Mouse (Mus musculus): ENCODE measurements at regions not wholly inside any gene's neighbourhood (a gene's known extent, or its start where the extent isn't known, plus 50 kb on each side); places are given as distances from the start of the nearest gene placed in this dataset.

GRCm38 (mm10) chr3:47095288-47095687, 647.3 kb upstream of the Pabpc4l start:
- no peak for ATAC-seq
- no peak overlapping the region for H3K27ac ChIP-seq
- H3K4me1 ChIP-seq, result no peaks in the 10 kb centered on the region
- H3K4me2 ChIP-seq, result no peak overlapping the region
- no peaks in the 10 kb centered on the region for H3K9me3 ChIP-seq (replicated peaks)
- H3K4me3 ChIP-seq, result no peak overlapping the region
- no peaks in the 10 kb centered on the region for H3K27me3 ChIP-seq
- H3K9ac ChIP-seq, result no peak overlapping the region
- H3K36me3 ChIP-seq (ENCODE audit: poor library complexity, severe bottlenecking), result no peaks in the 10 kb centered on the region
- WGBS, result 89% methylated on average over 7 of the region's 7 CpGs

DNA sequence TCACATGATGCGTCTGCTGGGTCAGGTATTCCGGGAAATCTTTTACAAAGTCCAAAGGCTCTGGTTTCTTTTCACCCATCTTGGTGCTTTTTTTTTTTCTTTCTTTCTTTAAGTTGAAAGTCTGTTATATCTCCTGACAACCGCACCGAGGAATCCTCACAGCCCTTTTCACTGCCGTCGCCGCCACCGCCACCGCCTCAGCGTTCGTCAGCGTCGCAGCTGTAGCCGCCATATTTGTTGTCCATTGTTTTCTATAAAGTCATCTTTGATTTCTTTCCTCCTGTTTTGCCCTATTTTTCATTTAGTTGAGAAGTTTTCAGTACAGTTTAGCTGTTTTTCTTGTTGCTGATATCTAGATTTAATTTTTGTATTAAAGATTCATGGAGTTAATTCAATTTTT, 603.5 kb upstream of the Pabpc4l start:
- Histone ChIP-seq H3K4me3 (no peak overlapping the region), H3K4me1 (no peaks in the 10 kb centered on the region), H3K9me3 (replicated peaks) (no peaks in the 10 kb centered on the region), H3K4me2 (no peak overlapping the region), H3K9ac (no peak overlapping the region), H3K36me3 (ENCODE audit: poor library complexity, severe bottlenecking) (no peaks in the 10 kb centered on the region), H3K27me3 (no peaks in the 10 kb centered on the region), H3K27ac (no peak overlapping the region)
- ATAC-seq, result no peak
- 97% methylated on average over 14 of the region's 14 CpGs for WGBS

DNA sequence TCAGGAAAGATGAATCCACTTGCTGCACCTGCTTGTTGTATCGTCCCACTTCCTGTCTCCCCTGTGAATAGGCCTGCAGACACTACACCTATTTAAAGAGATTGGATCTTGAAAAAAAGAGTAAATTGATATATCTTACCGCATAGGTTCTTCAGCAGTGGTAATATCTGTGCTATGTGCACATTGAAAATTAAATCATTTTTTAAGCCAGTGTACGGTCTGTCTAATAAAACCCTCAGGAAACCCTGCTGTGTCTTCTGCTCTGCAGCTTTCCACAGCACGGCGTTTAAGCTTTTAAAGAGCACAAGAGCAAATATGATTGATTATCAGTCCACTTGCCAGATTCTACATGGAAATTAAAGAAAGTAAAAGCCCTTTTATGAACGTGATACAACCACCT, 577.7 kb upstream of the Pabpc4l start:
- no peaks in the 10 kb centered on the region for H3K9me3 ChIP-seq (replicated peaks)
- H3K4me2 ChIP-seq, result no peak overlapping the region
- H3K4me3 ChIP-seq, result no peak overlapping the region
- no peaks in the 10 kb centered on the region for H3K36me3 ChIP-seq (ENCODE audit: poor library complexity, severe bottlenecking)
- no peaks in the 10 kb centered on the region for H3K27me3 ChIP-seq
- 80% methylated on average over 6 of the region's 6 CpGs for WGBS
- H3K4me1 ChIP-seq, result no peaks in the 10 kb centered on the region
- H3K9ac ChIP-seq, result no peak overlapping the region
- no peak for ATAC-seq
- no peak overlapping the region for H3K27ac ChIP-seq

DNA sequence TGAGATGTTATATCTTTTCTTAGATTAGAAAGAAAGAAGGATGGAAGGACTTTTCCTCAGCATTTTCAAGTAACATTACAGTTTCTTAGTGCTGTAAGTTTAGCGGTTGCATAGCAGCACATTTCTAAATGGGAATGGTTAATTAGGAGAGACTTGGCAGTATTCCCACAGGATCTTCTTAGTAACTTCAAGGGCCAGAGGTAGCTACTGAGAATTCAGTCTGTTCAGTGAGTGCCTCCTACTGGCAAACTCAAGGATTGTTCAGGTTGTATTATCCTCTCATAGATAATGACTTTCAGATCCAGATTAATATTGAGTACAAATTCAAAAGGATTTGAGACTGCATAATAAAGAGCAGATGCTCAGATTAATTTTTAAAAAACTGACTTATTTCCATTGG, 571.3 kb upstream of the Pabpc4l start:
- Histone ChIP-seq H3K27me3 (no peaks in the 10 kb centered on the region), H3K4me3 (no peak overlapping the region), H3K27ac (no peak overlapping the region), H3K36me3 (ENCODE audit: poor library complexity, severe bottlenecking) (no peaks in the 10 kb centered on the region), H3K9me3 (replicated peaks) (0 out of 2 replicates have a peak, but pooled peaks cover 3% of the 10 kb centered on the region), H3K9ac (no peak overlapping the region), H3K4me2 (no peak overlapping the region), H3K4me1 (no peaks in the 10 kb centered on the region)
- WGBS, result 41% methylated on average over 1 of the region's 1 CpGs
- ATAC-seq, result peak; percentile 30; the same call in 1 of the 2 replicates

- Histone ChIP-seq H3K27me3 (no peaks in the 10 kb centered on the region), H3K36me3 (ENCODE audit: poor library complexity, severe bottlenecking) (no peaks in the 10 kb centered on the region), H3K4me2 (no peak overlapping the region), H3K9me3 (replicated peaks) (0 out of 2 replicates have a peak, but pooled peaks cover 3% of the 10 kb centered on the region), H3K9ac (no peak overlapping the region), H3K4me3 (no peak overlapping the region), H3K27ac (no peak overlapping the region), H3K4me1 (no peaks in the 10 kb centered on the region)
- no peak for ATAC-seq
- WGBS, result 90% methylated on average over 7 of the region's 7 CpGs
Observed at GRCm38 (mm10) chr3:47018565-47018964, 570.5 kb upstream of the Pabpc4l start.

GRCm38 (mm10) chr3:47010459-47010858, 562.4 kb upstream of the Pabpc4l start:
- Histone ChIP-seq H3K9ac (no peak overlapping the region), H3K9me3 (replicated peaks) (no peaks in the 10 kb centered on the region), H3K4me2 (no peak overlapping the region), H3K4me3 (no peak overlapping the region), H3K4me1 (no peaks in the 10 kb centered on the region), H3K36me3 (ENCODE audit: poor library complexity, severe bottlenecking) (no peaks in the 10 kb centered on the region), H3K27ac (no peak overlapping the region), H3K27me3 (no peaks in the 10 kb centered on the region)
- ATAC-seq, result no peak
- WGBS, result 26% methylated on average over 1 of the region's 1 CpGs

GRCm38 (mm10) chr3:46998916-46999315, 550.9 kb upstream of the Pabpc4l start:
- Histone ChIP-seq H3K4me2 (no peak overlapping the region), H3K9me3 (replicated peaks) (no peaks in the 10 kb centered on the region), H3K4me1 (0 out of 2 replicates have a peak, but pooled peaks cover 4% of the 10 kb centered on the region), H3K27me3 (no peaks in the 10 kb centered on the region), H3K27ac (no peak overlapping the region), H3K36me3 (ENCODE audit: poor library complexity, severe bottlenecking) (no peaks in the 10 kb centered on the region), H3K9ac (no peak overlapping the region), H3K4me3 (no peak overlapping the region)
- ATAC-seq, result no peak

DNA sequence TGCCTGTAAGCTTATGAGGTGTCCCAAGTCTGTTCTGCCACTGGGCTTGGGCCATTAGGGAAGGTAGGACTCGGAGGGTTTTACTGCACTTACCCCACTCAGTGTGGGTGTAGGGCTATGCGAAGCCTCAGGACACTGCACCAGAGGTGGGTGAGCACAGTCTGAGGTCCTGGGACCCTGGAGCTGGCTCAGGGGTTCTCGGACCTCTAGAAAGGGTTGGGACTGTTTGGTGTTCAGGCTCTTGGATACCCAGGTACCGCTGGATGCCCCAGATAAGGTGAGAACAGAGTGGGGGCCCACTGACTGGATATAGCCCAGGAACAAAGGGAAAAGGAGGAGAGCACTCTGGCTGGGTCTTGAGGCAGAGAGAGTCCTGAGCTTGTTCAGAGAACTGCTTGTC, 522.7 kb upstream of the Pabpc4l start:
- Histone ChIP-seq H3K9ac (no peak overlapping the region), H3K4me2 (no peak overlapping the region), H3K36me3 (ENCODE audit: poor library complexity, severe bottlenecking) (no peaks in the 10 kb centered on the region), H3K9me3 (replicated peaks) (no peaks in the 10 kb centered on the region), H3K4me3 (no peak overlapping the region), H3K4me1 (no peaks in the 10 kb centered on the region), H3K27ac (no peak overlapping the region), H3K27me3 (no peaks in the 10 kb centered on the region)
- WGBS, result 93% methylated on average over 4 of the region's 4 CpGs
- no peak for ATAC-seq

DNA sequence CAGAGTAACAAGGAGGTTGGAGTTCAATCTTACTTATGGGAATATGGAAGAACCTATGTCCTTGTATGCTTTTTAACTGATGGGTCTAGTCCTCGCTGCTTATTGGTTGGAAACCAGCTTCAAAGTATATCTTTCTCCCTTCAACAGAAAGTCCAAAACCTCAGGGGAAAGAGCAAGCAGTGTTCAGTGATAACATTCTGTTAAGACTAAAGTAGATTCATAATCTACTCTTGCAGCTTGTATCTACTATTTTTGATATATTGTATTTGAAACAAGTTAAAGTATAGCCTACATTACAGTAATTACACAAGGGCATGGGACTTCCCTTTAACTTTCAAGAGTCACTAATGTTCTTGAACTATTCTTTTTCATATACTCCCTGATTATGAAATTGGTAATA, 522.0 kb upstream of the Pabpc4l start:
- H3K27ac ChIP-seq, result no peak overlapping the region
- WGBS, result 79% methylated on average over 1 of the region's 1 CpGs
- H3K36me3 ChIP-seq (ENCODE audit: poor library complexity, severe bottlenecking), result no peaks in the 10 kb centered on the region
- no peaks in the 10 kb centered on the region for H3K4me1 ChIP-seq
- H3K4me3 ChIP-seq, result no peak overlapping the region
- H3K27me3 ChIP-seq, result no peaks in the 10 kb centered on the region
- no peaks in the 10 kb centered on the region for H3K9me3 ChIP-seq (replicated peaks)
- no peak for ATAC-seq
- no peak overlapping the region for H3K4me2 ChIP-seq
- H3K9ac ChIP-seq, result no peak overlapping the region

DNA sequence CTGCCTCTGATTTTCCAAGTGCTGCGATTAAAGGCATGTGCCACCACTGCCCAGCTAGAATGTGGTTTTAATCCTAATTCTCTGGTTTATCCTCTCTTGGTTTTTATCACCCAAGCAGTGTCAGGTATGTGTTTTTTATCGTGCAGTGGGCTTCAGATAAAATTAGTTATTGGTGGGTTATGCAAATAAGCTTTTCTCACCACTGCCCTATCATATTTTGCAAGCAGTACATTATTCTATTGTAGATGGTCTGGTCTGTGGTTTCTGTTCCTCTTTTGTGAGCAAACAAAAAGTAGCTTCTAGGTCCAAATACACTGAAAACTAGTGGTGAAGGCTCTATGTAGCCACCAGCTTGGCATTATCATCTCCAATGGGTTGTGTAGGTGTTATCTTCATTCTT, 503.4 kb upstream of the Pabpc4l start:
- 79% methylated on average over 2 of the region's 2 CpGs for WGBS
- H3K9me3 ChIP-seq (replicated peaks), result no peaks in the 10 kb centered on the region
- H3K4me3 ChIP-seq, result no peak overlapping the region
- H3K4me2 ChIP-seq, result no peak overlapping the region
- H3K4me1 ChIP-seq, result no peaks in the 10 kb centered on the region
- no peak for ATAC-seq
- no peak overlapping the region for H3K27ac ChIP-seq
- H3K27me3 ChIP-seq, result no peaks in the 10 kb centered on the region
- H3K9ac ChIP-seq, result no peak overlapping the region
- H3K36me3 ChIP-seq (ENCODE audit: poor library complexity, severe bottlenecking), result no peaks in the 10 kb centered on the region

DNA sequence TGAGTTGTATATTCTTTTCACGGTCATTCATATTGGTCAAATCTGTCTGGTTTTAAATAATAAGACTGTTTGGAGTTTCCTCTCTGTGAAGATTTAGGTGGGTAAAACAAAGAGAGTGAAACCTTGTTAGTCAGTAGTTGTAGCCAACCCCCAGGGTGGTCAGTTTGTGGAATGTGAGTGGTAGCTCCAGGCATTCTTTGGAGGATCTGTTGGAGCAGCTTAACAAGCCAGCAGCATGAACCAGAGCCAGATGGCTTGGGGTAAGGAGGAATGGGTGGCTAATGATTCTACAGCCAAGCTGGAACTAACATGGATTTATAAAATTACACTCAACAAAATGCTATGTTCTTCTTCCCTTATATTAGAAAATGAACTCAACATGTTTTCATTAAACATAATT, 489.7 kb upstream of the Pabpc4l start:
- H3K4me1 ChIP-seq, result no peaks in the 10 kb centered on the region
- no peak overlapping the region for H3K4me3 ChIP-seq
- H3K4me2 ChIP-seq, result no peak overlapping the region
- H3K27me3 ChIP-seq, result no peaks in the 10 kb centered on the region
- no peak overlapping the region for H3K27ac ChIP-seq
- H3K9me3 ChIP-seq (replicated peaks), result no peaks in the 10 kb centered on the region
- H3K9ac ChIP-seq, result no peak overlapping the region
- 92% methylated on average over 1 of the region's 1 CpGs for WGBS
- H3K36me3 ChIP-seq (ENCODE audit: poor library complexity, severe bottlenecking), result no peaks in the 10 kb centered on the region
- no peak for ATAC-seq

DNA sequence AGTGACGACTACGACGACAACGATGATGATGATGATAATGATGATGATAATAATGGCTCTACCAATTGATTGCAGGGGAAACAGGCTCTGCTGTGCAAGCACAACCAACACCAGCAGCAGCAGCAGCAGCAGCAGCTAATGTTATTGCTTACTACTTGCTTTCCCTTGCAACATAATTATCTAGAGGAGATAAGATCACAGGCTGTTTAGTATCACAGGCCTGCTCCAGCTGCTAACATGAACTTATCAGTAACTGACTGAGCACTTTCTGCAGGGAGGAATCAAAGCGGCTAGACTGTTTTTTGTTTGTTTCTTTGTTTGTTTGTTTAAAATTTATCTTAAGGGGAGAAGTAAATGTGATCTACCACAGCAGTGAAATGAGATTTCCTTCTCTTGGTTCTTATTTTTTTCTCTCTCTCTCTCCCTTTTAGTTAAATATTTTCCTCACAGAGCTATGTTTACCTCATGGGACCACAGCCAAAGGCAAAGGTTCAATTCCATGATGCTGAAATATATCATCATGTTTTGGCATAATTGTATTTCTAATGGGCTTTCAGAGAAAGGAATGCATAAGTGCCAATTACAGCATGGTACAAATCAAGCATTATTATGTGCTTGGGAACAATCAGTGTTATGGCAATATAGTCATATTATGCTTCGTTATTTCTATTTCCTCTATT, 443.2 kb upstream of the Pabpc4l start:
- Histone ChIP-seq H3K9me3 (replicated peaks) (no peaks in the 10 kb centered on the region), H3K4me1 (no peaks in the 10 kb centered on the region), H3K36me3 (ENCODE audit: poor library complexity, severe bottlenecking) (no peaks in the 10 kb centered on the region), H3K27ac (no peak overlapping the region), H3K4me2 (no peak overlapping the region), H3K9ac (no peak overlapping the region), H3K4me3 (no peak overlapping the region), H3K27me3 (no peaks in the 10 kb centered on the region)
- WGBS, result 86% methylated on average over 6 of the region's 6 CpGs
- ATAC-seq, result no peak

- no peaks in the 10 kb centered on the region for H3K27me3 ChIP-seq
- H3K4me3 ChIP-seq, result no peak overlapping the region
- no peak for ATAC-seq
- no peaks in the 10 kb centered on the region for H3K9me3 ChIP-seq (replicated peaks)
- H3K27ac ChIP-seq, result no peak overlapping the region
- H3K4me2 ChIP-seq, result no peak overlapping the region
- WGBS, result 82% methylated on average over 1 of the region's 1 CpGs
- no peaks in the 10 kb centered on the region for H3K36me3 ChIP-seq (ENCODE audit: poor library complexity, severe bottlenecking)
- H3K9ac ChIP-seq, result no peak overlapping the region
- no peaks in the 10 kb centered on the region for H3K4me1 ChIP-seq
Observed at GRCm38 (mm10) chr3:46875848-46876247, 427.8 kb upstream of the Pabpc4l start.
